ENCODE assay signal across 8 mouse cellular contexts in the genomic region with DNA sequence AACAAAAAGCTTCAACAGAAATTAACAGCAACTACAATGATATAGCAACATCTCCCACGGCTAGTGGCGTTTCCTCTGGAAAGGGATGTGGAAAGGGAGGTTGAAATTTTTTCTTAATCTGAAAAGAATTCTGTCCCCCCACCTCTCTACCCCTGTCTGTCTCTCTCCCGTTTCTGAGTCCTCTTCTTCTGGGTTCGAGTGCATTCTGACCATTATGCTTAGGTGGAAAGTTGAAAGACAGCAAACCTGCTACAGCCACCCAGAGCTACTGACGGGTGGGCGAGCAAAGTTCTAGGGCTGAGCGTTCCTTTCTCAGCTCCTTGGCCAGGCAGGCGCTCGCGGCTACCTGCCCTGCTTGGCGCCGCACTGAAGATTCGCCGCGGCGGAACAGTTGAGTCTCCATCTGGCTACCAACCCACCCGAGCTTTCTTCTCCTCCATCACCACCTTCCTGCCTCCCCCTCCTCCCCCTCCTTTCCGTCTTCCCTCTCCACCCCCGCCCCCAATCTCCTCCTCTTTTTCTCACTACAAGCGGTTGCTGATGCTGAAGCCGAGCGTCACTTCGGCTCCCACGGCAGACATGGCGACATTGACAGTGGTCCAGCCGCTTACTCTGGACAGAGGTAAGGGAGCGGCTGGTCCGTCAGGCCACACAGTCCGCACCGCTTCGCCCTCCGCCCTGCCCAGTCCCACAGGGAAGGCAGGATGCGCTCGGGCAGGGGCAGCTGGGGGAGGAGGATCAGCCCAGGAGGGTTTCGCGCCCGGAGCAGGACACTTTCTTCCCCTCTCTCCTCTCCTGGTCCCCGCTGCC. TPM values are rescaled to one million over a fixed set of nuclear protein-coding genes. Genes with fewer than 3 reads are reported as not detected.
DNase-seq lines count a peak whose midpoint lies in the region; ATAC-seq and TF ChIP-seq lines count a peak whose summit lies in the region.

Gene Lin7a (plus strand): TSS at position 366 of the 810 bp plus-strand sequence.

- H3K27ac ChIP-seq in heart, embryonic 13.5 days (replicated peaks) = no peak within 1 kb of the TSS
- peak within 1 kb of the TSS; percentile 93 for H3K27ac ChIP-seq in layer of hippocampus, adult 2 months
- H3K27ac ChIP-seq in stomach, embryonic 15.5 days = 0 out of 2 replicates have a peak within 1 kb of the TSS, but pooled peaks have one; percentile 21
- H3K27ac ChIP-seq in thymus, adult 2 months (ENCODE audit: control insufficient read depth, insufficient read depth, low read length) = no peak within 1 kb of the TSS

- peak within 1 kb of the TSS; percentile 99 for H3K4me2 ChIP-seq in heart, embryonic 13.5 days
- peak within 1 kb of the TSS; percentile 99 for H3K4me2 ChIP-seq in stomach, embryonic 15.5 days

- no peak for TF ChIP-seq POLR2A in thymus, adult 2 months (IDR thresholded peaks at IDR 0.05; ENCODE audit: control insufficient read depth, extremely low read depth, insufficient read depth, low read length, poor library complexity)

- H3K27me3 ChIP-seq in heart, embryonic 13.5 days (replicated peaks) = peaks cover 45% of the 10 kb centered on the region
- peaks cover 18% of the 10 kb centered on the region; the same call in 1 of the 2 replicates for H3K27me3 ChIP-seq in stomach, embryonic 15.5 days (replicated peaks)
- no peaks in the 10 kb centered on the region for H3K27me3 ChIP-seq in thymus, adult 2 months (ENCODE audit: control insufficient read depth, insufficient read depth, low read length)

- 1% methylated on average over 38 of the region's 38 CpGs for WGBS in heart, embryonic 13.5 days
- WGBS in stomach, embryonic 15.5 days = 3% methylated on average over 38 of the region's 38 CpGs
- WGBS in thymus, adult 2 months = 8% methylated on average over 38 of the region's 38 CpGs

- peaks cover 6% of the 10 kb centered on the region; the same call in 1 of the 2 replicates for H3K4me1 ChIP-seq in heart, embryonic 13.5 days
- H3K4me1 ChIP-seq in stomach, embryonic 15.5 days = peaks cover 3% of the 10 kb centered on the region; the same call in 1 of the 2 replicates
- H3K4me1 ChIP-seq in thymus, adult 2 months (replicated peaks; ENCODE audit: control insufficient read depth, insufficient read depth, low read length) = no peaks in the 10 kb centered on the region

- H3K4me3 ChIP-seq in heart, embryonic 13.5 days = peak within 1 kb of the TSS; percentile 70
- peak within 1 kb of the TSS; percentile 87 for H3K4me3 ChIP-seq in layer of hippocampus, adult 2 months
- H3K4me3 ChIP-seq in stomach, embryonic 15.5 days (replicated peaks) = peak within 1 kb of the TSS; percentile 59
- H3K4me3 ChIP-seq in thymus, adult 2 months (ENCODE audit: control insufficient read depth, insufficient read depth, low read length) = no peak within 1 kb of the TSS

- ATAC-seq in heart, embryonic 13.5 days (ENCODE audit: extremely low read depth, insufficient number of reproducible peaks, low FRiP score, low TSS enrichment) = no peak; the same call in 1 of the 2 replicates
- ATAC-seq in stomach, embryonic 15.5 days (ENCODE audit: insufficient read depth, low FRiP score, low read depth) = peak; percentile 67; the same call in 1 of the 2 replicates

- H3K36me3 ChIP-seq in heart, embryonic 13.5 days = no peaks in the 10 kb centered on the region
- no peaks in the 10 kb centered on the region for H3K36me3 ChIP-seq in stomach, embryonic 15.5 days
- H3K36me3 ChIP-seq in thymus, adult 2 months (ENCODE audit: control insufficient read depth, insufficient read depth, low read length) = no peaks in the 10 kb centered on the region

- DNase-seq in layer of hippocampus, adult 11-12 months (ENCODE audit: low spot score) = peak; percentile 29
- no peak for DNase-seq in layer of hippocampus, adult 9-10 months (ENCODE audit: low spot score)
- peak; percentile 86 to 88 for DNase-seq in cerebellum, postnatal 10 days
- DNase-seq in layer of hippocampus, adult 2 months (ENCODE audit: low spot score in 2 of 2) = peak; percentile 16 to 18
- DNase-seq in lung, postnatal 14 days = peak; percentile 1
- DNase-seq in thymus, adult 2 months = no peak

- no peaks in the 10 kb centered on the region for H3K9me3 ChIP-seq in heart, embryonic 13.5 days
- H3K9me3 ChIP-seq in stomach, embryonic 15.5 days = no peaks in the 10 kb centered on the region

- peak within 1 kb of the TSS; percentile 78 for H3K9ac ChIP-seq in heart, embryonic 13.5 days
- peak within 1 kb of the TSS; percentile 35 for H3K9ac ChIP-seq in stomach, embryonic 15.5 days

- TF ChIP-seq CTCF in layer of hippocampus, adult 2 months (conservative IDR thresholded peaks at IDR 0.05) = no peak
- no peak for TF ChIP-seq CTCF in thymus, adult 2 months (IDR thresholded peaks at IDR 0.05; ENCODE audit: borderline replicate concordance, control insufficient read depth, extremely low read depth, insufficient read depth, low read length, poor library complexity)

RNA-seq across cellular contexts. Expression of gene Lin7a, which starts in this region (rescaled TPM):
- 1.6 and 1.9 TPM in 2 replicates for polyA plus RNA-seq in heart, embryonic 13.5 days (2015; fragmentation: Nextera tagmentation; extraction: Ambion mirVana)
- total RNA-seq in layer of hippocampus, adult 2 months (2021) = 10 to 100 TPM; 27.7 to 28.8 TPM
- polyA plus RNA-seq in stomach, embryonic 15.5 days (2015; fragmentation: Nextera tagmentation; extraction: Ambion mirVana) = 3.8 and 4.1 TPM in 2 replicates
- 0.26 TPM in 1 of 2 replicates, not detected in the other for polyA plus RNA-seq in thymus, adult 2 months (2012; rRNA removed)

Comparison
In these comparisons a context has a peak if more than half of its experiments do, and no peak if none do; other contexts are left out.
1. DNase-seq: peak in layer of hippocampus, adult 11-12 months (single experiment), cerebellum, postnatal 10 days (2 of 2), layer of hippocampus, adult 2 months (2 of 2) and lung, postnatal 14 days (single experiment); none in layer of hippocampus, adult 9-10 months (single experiment) and thymus, adult 2 months (single experiment).
2. H3K27ac ChIP-seq: peak in layer of hippocampus, adult 2 months (single experiment) and stomach, embryonic 15.5 days (single experiment); none in heart, embryonic 13.5 days (single experiment) and thymus, adult 2 months (single experiment).